Mouse (Mus musculus): ENCODE results near the gene Prph2.

- TF ChIP-seq POLR2A (IDR thresholded peaks at IDR 0.05; ENCODE audit: control insufficient read depth, low read depth, low read length) (no peak), CTCF (IDR thresholded peaks at IDR 0.05; ENCODE audit: control insufficient read depth, insufficient read depth, insufficient replicate concordance, low read depth, low read length) (no peak)
These were observed 28.5 kb upstream of the Prph2 start for GRCm38 (mm10) chr17:46881728-46882127.

All from testis, adult 2 months (tissue).